Mouse (Mus musculus) splenic B cell, adult 2 months (primary cell): ENCODE measurements around the gene Lrrc29.

Experiments
- DNase-seq: peaks from one replicate; pipeline ENCODE4 v3.0.0-alpha.2; 2011; ENCODE audit warnings: low read depth, low spot score
- H3K27me3 ChIP-seq: 2 replicates; pipeline ENCODE4 v1.6.1; 2012; ENCODE audit warnings: mild to moderate bottlenecking, low read length, moderate library complexity, mixed read lengths; ENCODE audit not compliant: control insufficient read depth, poor library complexity, insufficient read depth, severe bottlenecking
- H3K36me3 ChIP-seq: 2 replicates; pipeline ENCODE4 v1.6.1; 2012; ENCODE audit warnings: mild to moderate bottlenecking, low read length, moderate library complexity, mixed read lengths; ENCODE audit not compliant: control insufficient read depth, poor library complexity, insufficient read depth, severe bottlenecking

The Lrrc29 gene

GRCm38 (mm10) chr8:105349096-105349771, 23.2 kb upstream of the Lrrc29 start:
- peak; percentile 38 for DNase-seq
- H3K27me3 ChIP-seq: no peaks in the 10 kb centered on the region

GRCm38 (mm10) chr8:105348450-105349095, 22.5 kb upstream of the Lrrc29 start, which contains the start of gene Slc9a5:
TSS of gene Slc9a5 (plus strand) at chr8:105348843.
- no peaks in the 10 kb centered on the region for H3K27me3 ChIP-seq
- no peaks in the 10 kb centered on the region for H3K36me3 ChIP-seq
- peak; percentile 55 for DNase-seq

More at GRCm38 (mm10) chr8:105349096-105349771, 23.2 kb upstream of the Lrrc29 start:
- no peaks in the 10 kb centered on the region for H3K36me3 ChIP-seq

GRCm38 (mm10) chr8:105347428-105348221, 21.5 kb upstream of the Lrrc29 start, which contains the start of gene Fhod1:
TSS of gene Fhod1 (minus strand) at chr8:105347953.
- peak; percentile 92 for DNase-seq
- H3K36me3 ChIP-seq: no peaks in the 10 kb centered on the region
- H3K27me3 ChIP-seq: no peaks in the 10 kb centered on the region

- Histone ChIP-seq H3K36me3 (no peaks in the 10 kb centered on the region), H3K27me3 (no peaks in the 10 kb centered on the region)
- DNase-seq: peak; percentile 20
These were observed 20.7 kb upstream of the Lrrc29 start for GRCm38 (mm10) chr8:105346611-105347427.

GRCm38 (mm10) chr8:105345061-105345975, 19.2 kb upstream of the Lrrc29 start:
- no peak for DNase-seq
- Histone ChIP-seq H3K36me3 (no peaks in the 10 kb centered on the region), H3K27me3 (no peaks in the 10 kb centered on the region)

GRCm38 (mm10) chr8:105343791-105344574, 17.9 kb upstream of the Lrrc29 start:
- no peaks in the 10 kb centered on the region for H3K27me3 ChIP-seq
- no peaks in the 10 kb centered on the region for H3K36me3 ChIP-seq
- DNase-seq: no peak

GRCm38 (mm10) chr8:105342768-105343167, 16.7 kb upstream of the Lrrc29 start:
- DNase-seq: no peak
- H3K36me3 ChIP-seq: no peaks in the 10 kb centered on the region

GRCm38 (mm10) chr8:105341399-105341798, 15.3 kb upstream of the Lrrc29 start:
- Histone ChIP-seq H3K36me3 (peaks cover 5% of the 10 kb centered on the region; the same call in 1 of the 2 replicates), H3K27me3 (no peaks in the 10 kb centered on the region)
- DNase-seq: no peak

More at GRCm38 (mm10) chr8:105342768-105343167, 16.7 kb upstream of the Lrrc29 start:
- no peaks in the 10 kb centered on the region for H3K27me3 ChIP-seq

GRCm38 (mm10) chr8:105339886-105340635, 14.0 kb upstream of the Lrrc29 start:
- no peak for DNase-seq
- peaks cover 7% of the 10 kb centered on the region; the same call in 1 of the 2 replicates for H3K36me3 ChIP-seq
- H3K27me3 ChIP-seq: no peaks in the 10 kb centered on the region

GRCm38 (mm10) chr8:105338992-105339391, 12.9 kb upstream of the Lrrc29 start:
- Histone ChIP-seq H3K36me3 (peaks cover 9% of the 10 kb centered on the region), H3K27me3 (no peaks in the 10 kb centered on the region)
- no peak for DNase-seq

- Histone ChIP-seq H3K36me3 (peaks cover 13% of the 10 kb centered on the region), H3K27me3 (no peaks in the 10 kb centered on the region)
- no peak for DNase-seq
These were observed 10.5 kb upstream of the Lrrc29 start for GRCm38 (mm10) chr8:105336373-105337130.

GRCm38 (mm10) chr8:105332523-105332922, 6.4 kb upstream of the Lrrc29 start:
- DNase-seq: no peak
- Histone ChIP-seq H3K27me3 (no peaks in the 10 kb centered on the region), H3K36me3 (peaks cover 18% of the 10 kb centered on the region)
